Mouse (Mus musculus) limb, embryonic 12.5 days (tissue): ENCODE data around the gene Cdc42bpg. TPM values are rescaled to one million over a fixed set of nuclear protein-coding genes. Genes with fewer than 3 reads are reported as not detected.
"Not testable (repeated sequence)": the region's sequence is repeated elsewhere in the genome, so short reads cannot be mapped to it uniquely, and the experiment has no call there.

ENCODE experiments used
- ATAC-seq: fragments of 200-750 bp; cut with Nextera tagmentation; 2 replicates; pipeline ENCODE4 v1.8.0; 2017; ENCODE audit warnings: low read depth, moderate TSS enrichment; ENCODE audit not compliant: insufficient number of reproducible peaks, insufficient read depth, low FRiP score, low TSS enrichment
- H3K27ac ChIP-seq: fragments of 300-500 bp; sonication (generic); 2 replicates; pipeline ENCODE4 v1.5.1; 2016; ENCODE audit warnings: mild to moderate bottlenecking, moderate library complexity
- H3K27me3 ChIP-seq: fragments of 300-500 bp; sonication (generic); 2 replicates; pipeline ENCODE4 v1.6.1; 2016; ENCODE audit warnings: mild to moderate bottlenecking, moderate library complexity
- H3K36me3 ChIP-seq: fragments of 300-500 bp; sonication (generic); 2 replicates; pipeline ENCODE4 v1.6.1; 2016; ENCODE audit warnings: mild to moderate bottlenecking, moderate library complexity
- H3K4me1 ChIP-seq: fragments of 300-500 bp; sonication (generic); replicated peaks from 2 replicates; pipeline ENCODE4 v1.6.1; 2016
- H3K4me2 ChIP-seq: fragments of 300-500 bp; sonication (generic); 2 replicates; pipeline ENCODE4 v1.6.1; 2016; ENCODE audit warnings: mild to moderate bottlenecking, moderate library complexity
- H3K4me3 ChIP-seq: fragments of 300-500 bp; sonication (generic); replicated peaks from 2 replicates; pipeline ENCODE4 v1.5.1; 2016; ENCODE audit warnings: mild to moderate bottlenecking
- H3K9ac ChIP-seq: fragments of 300-500 bp; sonication (generic); replicated peaks from 2 replicates; pipeline ENCODE4 v1.6.1; 2016; ENCODE audit warnings: mild to moderate bottlenecking, moderate library complexity
- H3K9me3 ChIP-seq: fragments of 300-500 bp; sonication (generic); 2 replicates; pipeline ENCODE4 v1.6.1; 2016; ENCODE audit warnings: mild to moderate bottlenecking, moderate library complexity
- WGBS: fragments of 180-500 bp; shearing (Covaris S2); methylation state at CpG from one replicate; pipeline ENCODE4 v1.1.7; 2016; 5-methylcytosine and 5-hydroxymethylcytosine counted together
- polyA plus RNA-seq: library from polyadenylated mRNA; unstranded; fragments of >200 nt; fragmentation: Nextera tagmentation; extraction: Ambion mirVana; gene quantifications from 2 replicates; pipeline ENCODE4 v1.2.1, GENCODE M21; 2016

Gene Cdc42bpg
- polyA plus RNA-seq, 1 experiment from 2014 or later = 0.69 TPM

DNA sequence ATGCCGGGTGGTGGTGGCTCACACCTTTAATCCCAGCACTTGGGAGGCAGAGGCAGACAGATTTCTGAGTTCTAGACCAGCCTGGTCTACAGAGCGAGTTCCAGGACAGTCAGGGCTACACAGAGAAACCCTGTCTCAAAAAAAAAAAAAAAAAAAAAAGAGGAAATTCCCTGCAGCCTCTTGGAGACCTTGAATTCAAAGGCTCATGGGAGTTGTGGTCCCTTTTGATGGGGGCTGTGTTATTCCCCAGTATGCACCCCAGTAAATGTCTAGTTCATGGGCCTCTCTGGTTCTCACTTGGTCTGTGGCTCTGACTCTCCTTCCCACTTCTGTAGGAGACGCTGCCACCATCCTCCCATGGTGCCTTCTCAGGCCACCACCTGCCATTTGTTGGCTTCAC is 5.5 kb downstream of the Cdc42bpg start:
- ATAC-seq, H3K9ac ChIP-seq: not testable (repeated sequence)

DNA sequence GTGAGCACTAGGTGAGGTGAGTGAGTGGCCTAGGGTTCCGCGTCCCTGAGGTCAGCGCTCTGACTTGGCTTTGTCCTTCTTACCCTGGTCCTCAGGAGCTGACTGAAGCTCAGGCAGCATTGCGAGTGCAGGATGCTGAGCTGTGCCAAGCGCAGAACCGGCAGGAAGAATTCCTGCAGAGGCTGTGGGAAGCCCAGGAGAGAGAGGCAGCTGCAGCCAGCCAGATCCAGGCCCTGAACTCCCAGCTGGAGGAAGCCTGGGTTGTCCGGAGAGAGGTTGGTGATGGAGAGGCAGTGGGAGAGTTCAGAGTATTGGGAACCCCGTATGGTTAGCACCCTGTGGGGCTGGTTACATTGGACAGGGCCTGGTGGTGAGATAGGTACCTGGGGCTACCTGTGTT is 7.5 kb downstream of the Cdc42bpg start:
- WGBS = 91% methylated on average over 8 of the region's 8 CpGs
- H3K27ac ChIP-seq = no peak overlapping the region
- H3K9ac ChIP-seq = peak overlapping the region; percentile 23; the same call in 1 of the 2 replicates
- H3K9me3 ChIP-seq = no peaks in the 10 kb centered on the region
- no peaks in the 10 kb centered on the region for H3K27me3 ChIP-seq
- peaks cover 82% of the 10 kb centered on the region for H3K36me3 ChIP-seq
- H3K4me2 ChIP-seq = no peak overlapping the region
- no peaks in the 10 kb centered on the region for H3K4me1 ChIP-seq
- no peak for ATAC-seq
- H3K4me3 ChIP-seq = no peak overlapping the region

More for the DNA sequence above, 5.5 kb downstream of the Cdc42bpg start:
- not testable (repeated sequence) for H3K4me2 ChIP-seq, H3K4me1 ChIP-seq, H3K4me3 ChIP-seq, H3K9me3 ChIP-seq, H3K27ac ChIP-seq, H3K27me3 ChIP-seq
- peaks cover 62% of the 10 kb centered on the region for H3K36me3 ChIP-seq
- 87% methylated on average over 3 of the region's 3 CpGs for WGBS

DNA sequence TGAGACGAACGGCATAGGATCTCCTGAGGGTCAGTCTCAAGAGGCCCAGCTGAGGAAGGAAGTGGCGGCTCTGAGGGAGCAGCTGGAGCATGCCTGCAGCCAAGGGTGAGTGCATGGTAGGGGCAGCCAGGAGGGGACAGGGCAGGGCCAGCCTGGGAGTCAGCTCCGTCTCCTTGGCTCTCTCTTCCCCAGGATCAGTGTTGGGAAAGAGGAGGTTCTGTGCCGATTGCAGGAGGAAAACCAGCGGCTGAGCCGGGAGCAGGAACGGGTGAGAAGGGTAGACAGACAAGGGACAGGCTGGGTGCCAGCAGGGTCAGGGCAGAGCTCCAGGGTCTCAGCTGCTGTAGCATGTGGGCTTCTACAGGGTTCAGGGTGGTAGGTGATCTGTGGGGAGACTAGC is 8.3 kb downstream of the Cdc42bpg start:
- 79% methylated on average over 8 of the region's 8 CpGs for WGBS
- no peaks in the 10 kb centered on the region for H3K4me1 ChIP-seq
- H3K9me3 ChIP-seq = no peaks in the 10 kb centered on the region
- H3K9ac ChIP-seq = 0 out of 2 replicates have a peak overlapping the region, but pooled peaks have one; percentile 31
- no peak overlapping the region for H3K4me2 ChIP-seq
- H3K27ac ChIP-seq = no peak overlapping the region
- no peak for ATAC-seq
- H3K36me3 ChIP-seq = peaks cover 90% of the 10 kb centered on the region
- no peaks in the 10 kb centered on the region for H3K27me3 ChIP-seq
- H3K4me3 ChIP-seq = no peak overlapping the region

DNA sequence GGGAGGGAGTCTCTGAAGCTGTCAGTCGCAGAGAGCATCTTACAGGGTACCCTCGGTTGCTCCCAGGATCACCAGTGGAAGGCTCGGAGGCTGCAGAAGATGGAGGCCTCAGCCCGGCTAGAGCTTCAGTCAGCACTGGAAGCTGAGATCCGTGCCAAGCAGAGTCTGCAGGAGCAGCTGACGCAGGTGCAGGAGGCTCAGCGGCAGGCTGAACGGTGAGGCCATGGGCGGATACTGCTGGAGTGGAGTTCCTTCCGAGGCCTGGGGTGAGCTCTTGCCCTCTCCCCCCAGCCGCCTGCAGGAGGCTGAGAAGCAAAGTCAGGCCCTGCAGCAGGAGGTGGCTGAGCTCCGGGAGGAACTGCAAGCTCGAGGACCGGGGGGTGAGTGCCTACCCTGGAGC is 9.3 kb downstream of the Cdc42bpg start:
- 78% methylated on average over 14 of the region's 14 CpGs for WGBS
- no peak overlapping the region for H3K4me3 ChIP-seq
- H3K4me2 ChIP-seq = no peak overlapping the region
- no peaks in the 10 kb centered on the region for H3K27me3 ChIP-seq
- H3K27ac ChIP-seq = no peak overlapping the region
- H3K4me1 ChIP-seq = no peaks in the 10 kb centered on the region
- ATAC-seq = no peak
- no peak overlapping the region for H3K9ac ChIP-seq
- H3K9me3 ChIP-seq = no peaks in the 10 kb centered on the region
- peaks cover 94% of the 10 kb centered on the region for H3K36me3 ChIP-seq

DNA sequence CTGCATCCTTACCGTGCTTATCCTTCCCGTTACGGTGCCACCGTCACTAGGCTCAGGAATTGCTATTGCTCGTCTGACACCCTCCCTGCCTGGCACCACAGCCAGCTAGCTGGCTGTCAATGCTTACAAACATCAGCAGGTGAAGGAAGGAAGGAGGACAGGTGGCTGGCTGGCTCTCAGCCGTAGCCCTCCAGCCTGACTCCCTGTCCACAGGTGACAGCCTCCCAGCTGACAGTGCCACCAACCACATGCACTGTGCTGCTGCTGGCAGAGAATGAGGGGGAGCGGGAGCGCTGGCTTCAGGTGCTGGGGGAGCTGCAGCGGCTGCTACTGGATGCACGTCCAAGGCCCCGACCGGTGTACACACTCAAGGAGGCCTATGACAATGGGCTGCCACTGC is 11.9 kb downstream of the Cdc42bpg start:
- no peaks in the 10 kb centered on the region for H3K4me1 ChIP-seq
- H3K27ac ChIP-seq = no peak overlapping the region
- no peaks in the 10 kb centered on the region for H3K9me3 ChIP-seq
- H3K9ac ChIP-seq = no peak overlapping the region
- 94% methylated on average over 12 of the region's 12 CpGs for WGBS
- ATAC-seq = no peak
- H3K4me2 ChIP-seq = no peak overlapping the region
- H3K4me3 ChIP-seq = no peak overlapping the region
- no peaks in the 10 kb centered on the region for H3K27me3 ChIP-seq
- peaks cover 100% of the 10 kb centered on the region for H3K36me3 ChIP-seq

DNA sequence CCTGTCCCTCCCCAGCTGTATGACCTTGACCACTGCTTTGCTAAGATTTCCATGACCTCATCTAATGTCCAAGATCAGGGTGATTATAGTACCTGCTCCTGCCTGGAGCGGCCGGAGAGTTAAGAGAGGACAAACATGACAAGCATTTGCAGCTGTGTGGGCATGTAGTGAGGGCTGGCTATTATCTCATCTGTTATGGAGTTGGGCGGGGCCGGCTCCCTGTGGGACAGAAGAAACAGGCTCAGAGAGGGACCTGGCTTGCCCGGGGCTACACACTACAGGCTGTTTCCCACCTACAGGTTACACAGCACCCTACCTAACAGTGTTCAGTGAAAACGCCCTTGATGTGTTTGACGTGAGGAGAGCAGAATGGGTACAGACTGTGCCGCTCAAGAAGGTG is 15.1 kb downstream of the Cdc42bpg start:
- Histone ChIP-seq H3K27me3 (no peaks in the 10 kb centered on the region), H3K9ac (no peak overlapping the region), H3K27ac (no peak overlapping the region), H3K9me3 (no peaks in the 10 kb centered on the region), H3K4me2 (no peak overlapping the region), H3K4me1 (no peaks in the 10 kb centered on the region), H3K36me3 (peaks cover 75% of the 10 kb centered on the region), H3K4me3 (no peak overlapping the region)
- 84% methylated on average over 8 of the region's 8 CpGs for WGBS
- no peak for ATAC-seq

DNA sequence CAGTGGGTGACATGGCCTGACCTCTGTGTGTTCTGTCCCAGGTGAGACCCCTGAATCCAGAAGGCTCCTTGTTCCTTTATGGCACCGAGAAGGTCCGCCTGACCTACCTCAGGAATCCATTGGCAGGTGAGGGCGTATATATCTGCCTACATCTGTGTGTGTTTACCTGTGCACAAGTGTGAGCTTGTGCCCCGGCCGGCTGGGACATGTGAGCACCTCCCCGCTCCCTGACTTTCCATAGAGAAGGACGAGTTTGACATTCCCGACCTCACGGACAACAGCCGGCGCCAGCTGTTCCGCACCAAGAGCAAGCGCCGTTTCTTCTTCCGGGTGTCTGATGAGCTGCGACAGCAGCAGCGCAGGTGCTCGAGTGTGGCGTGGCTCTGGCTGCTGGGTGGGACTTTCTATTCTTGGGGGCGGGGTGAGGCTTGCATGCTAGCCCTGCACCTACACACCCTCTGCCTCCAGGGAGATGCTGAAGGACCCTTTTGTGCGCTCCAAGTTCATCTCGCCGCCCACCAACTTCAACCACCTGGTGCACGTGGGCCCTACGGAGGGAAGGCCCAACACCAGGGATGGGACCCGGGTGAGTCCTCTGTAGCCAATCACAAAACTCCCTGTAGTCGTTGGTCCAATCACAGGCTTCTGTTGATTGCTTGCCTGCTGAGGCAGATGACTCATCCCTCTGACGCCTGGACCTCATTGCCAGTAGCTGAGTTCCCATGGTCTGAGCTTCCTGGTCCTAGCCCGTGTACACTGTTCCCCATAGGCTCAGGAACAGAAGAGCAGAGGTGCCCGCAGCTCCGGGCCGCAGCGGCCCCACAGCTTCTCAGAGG is 15.7 kb downstream of the Cdc42bpg start:
- no peak overlapping the region for H3K4me2 ChIP-seq

DNA sequence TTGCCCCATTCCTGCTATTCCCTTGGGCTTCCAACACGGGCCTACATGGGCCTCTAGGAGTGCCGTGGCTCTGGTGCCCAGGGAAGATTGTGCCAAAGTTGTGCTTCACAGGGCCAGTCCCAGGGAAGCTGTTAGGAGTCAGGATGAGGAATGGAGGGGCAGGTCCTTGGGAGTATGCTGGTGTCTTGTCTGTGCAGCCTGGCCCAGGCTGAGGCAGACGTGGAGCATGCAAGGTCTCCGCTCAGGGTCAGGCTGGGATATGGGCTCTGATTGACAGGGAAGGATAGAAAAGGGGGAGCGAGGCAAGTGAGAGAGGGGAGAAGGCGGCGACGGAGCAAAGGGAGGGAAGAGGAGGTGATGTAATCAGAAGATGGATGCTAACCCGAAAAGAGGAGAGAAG is 18.5 kb downstream of the Cdc42bpg start:
- H3K9ac ChIP-seq = no peak overlapping the region
- peaks cover 42% of the 10 kb centered on the region for H3K36me3 ChIP-seq
- no peak for ATAC-seq
- H3K9me3 ChIP-seq = no peaks in the 10 kb centered on the region
- H3K27me3 ChIP-seq = no peaks in the 10 kb centered on the region
- no peak overlapping the region for H3K27ac ChIP-seq
- H3K4me1 ChIP-seq = no peaks in the 10 kb centered on the region
- no peak overlapping the region for H3K4me3 ChIP-seq
- no peak overlapping the region for H3K4me2 ChIP-seq
- 77% methylated on average over 9 of the region's 9 CpGs for WGBS

More for the DNA sequence above, 15.7 kb downstream of the Cdc42bpg start:
- Histone ChIP-seq H3K9me3 (no peaks in the 10 kb centered on the region), H3K4me1 (no peaks in the 10 kb centered on the region), H3K27me3 (no peaks in the 10 kb centered on the region), H3K36me3 (peaks cover 69% of the 10 kb centered on the region), H3K9ac (0 out of 2 replicates have a peak overlapping the region, but pooled peaks have one; percentile 8), H3K27ac (no peak overlapping the region), H3K4me3 (no peak overlapping the region)
- ATAC-seq = no peak
- WGBS = 79% methylated on average over 33 of the region's 33 CpGs

DNA sequence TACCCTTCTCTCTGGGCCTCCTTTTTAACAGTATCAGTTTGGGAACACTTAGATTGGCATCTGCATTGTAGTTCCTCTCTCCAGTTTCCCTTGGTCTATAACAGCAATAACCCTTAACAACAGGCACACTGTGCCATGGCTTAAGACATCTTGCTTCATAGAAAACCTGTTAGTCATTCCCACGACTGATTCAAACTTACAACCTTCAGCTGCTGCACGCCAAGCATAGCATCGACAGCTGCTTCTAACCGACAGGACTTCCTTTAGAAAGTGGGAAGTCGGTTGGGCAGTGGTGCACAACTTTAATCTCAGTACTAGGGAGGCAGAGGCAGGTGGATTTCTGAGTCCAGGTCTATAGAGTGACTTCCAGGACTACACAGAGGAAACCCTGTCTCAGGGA is 24.9 kb downstream of the Cdc42bpg start:
- no peaks in the 10 kb centered on the region for H3K27me3 ChIP-seq
- no peaks in the 10 kb centered on the region for H3K9me3 ChIP-seq
- H3K4me1 ChIP-seq = peaks cover 16% of the 10 kb centered on the region
- H3K4me3 ChIP-seq = no peak overlapping the region
- H3K36me3 ChIP-seq = 0 out of 2 replicates have a peak, but pooled peaks cover under 1% of the 10 kb centered on the region
- H3K4me2 ChIP-seq = no peak overlapping the region
- WGBS = 60% methylated on average over 5 of the region's 5 CpGs
- H3K9ac ChIP-seq = no peak overlapping the region
- no peak for ATAC-seq
- H3K27ac ChIP-seq = no peak overlapping the region

DNA sequence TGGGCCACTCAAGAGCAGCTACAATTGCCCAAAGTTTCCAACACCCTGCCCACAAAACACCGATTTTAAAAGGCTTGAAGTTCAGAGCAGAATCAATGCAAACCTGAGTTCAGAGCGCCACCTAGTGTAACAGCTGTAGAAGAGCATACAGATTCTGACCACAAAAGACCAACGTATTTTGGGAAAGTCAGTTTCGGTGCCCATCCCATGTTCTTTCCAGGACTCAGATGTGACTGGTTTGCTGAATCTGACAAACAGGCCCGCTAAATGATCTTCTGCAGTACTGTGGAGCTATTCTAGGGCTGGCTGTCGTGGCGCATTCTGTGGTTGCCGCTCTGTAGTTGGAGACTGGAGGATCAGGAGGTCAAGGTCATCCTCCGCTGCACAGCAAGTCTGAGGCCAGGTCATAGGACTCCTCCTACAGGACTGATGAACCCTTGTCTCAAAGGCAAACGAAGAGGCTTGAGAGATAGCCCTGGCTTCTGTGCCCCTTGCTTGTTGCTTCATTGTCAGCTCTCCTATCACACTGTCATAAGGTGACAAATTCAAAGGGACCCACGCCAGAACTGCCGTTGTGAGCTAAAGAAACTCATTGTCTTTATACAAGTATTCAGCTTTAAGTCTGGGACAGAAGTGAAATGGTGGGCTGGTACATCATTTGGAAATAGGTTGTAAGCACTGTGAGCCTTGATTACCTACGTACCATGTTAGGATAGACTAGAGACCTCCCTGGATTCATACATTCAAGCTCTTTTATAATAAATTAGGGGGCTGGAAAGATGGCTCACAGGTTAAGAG is 25.7 kb downstream of the Cdc42bpg start:
- Histone ChIP-seq H3K4me3 (peak overlapping the region; percentile 9; the same call in 1 of the 2 replicates), H3K9me3 (no peaks in the 10 kb centered on the region), H3K4me2 (peak overlapping the region; percentile 50), H3K27ac (0 out of 2 replicates have a peak overlapping the region, but pooled peaks have one; percentile 29), H3K4me1 (peaks cover 23% of the 10 kb centered on the region), H3K9ac (peak overlapping the region; percentile 37; the same call in 1 of the 2 replicates), H3K36me3 (peaks cover 5% of the 10 kb centered on the region), H3K27me3 (no peaks in the 10 kb centered on the region)
- no peak for ATAC-seq
- 26% methylated on average over 13 of the region's 13 CpGs for WGBS
